Mouse (Mus musculus): Measurements from ENCODE around the gene Foxc2. TPM values are rescaled to one million over a fixed set of nuclear protein-coding genes. Genes with fewer than 3 reads are reported as not detected.

The Foxc2 gene
- polyA plus RNA-seq, 1 experiment from 2014 or later, result 6.4 TPM

GRCm38 (mm10) chr8:121088871-121089630 lies 26.9 kb upstream of the Foxc2 start:
- Histone ChIP-seq H3K27ac (replicated peaks in 1 of 2; ENCODE audit: control insufficient read depth in 1 of 2, insufficient read depth in 1 of 2, low read depth in 2 of 2, low read length in 2 of 2) (no peak overlapping the region), H3K9ac (ENCODE audit: low read length) (no peak overlapping the region; the same call in 1 of the 2 replicates)
- ATAC-seq (ENCODE audit: insufficient number of reproducible peaks, insufficient read depth, low FRiP score, low read depth), result no peak

GRCm38 (mm10) chr8:121089631-121090380 lies 26.2 kb upstream of the Foxc2 start:
- no peaks in the 10 kb centered on the region for H3K9me3 ChIP-seq (ENCODE audit: control insufficient read depth, low read length)
- no peak overlapping the region for H3K4me3 ChIP-seq (ENCODE audit: control insufficient read depth in 1 of 2, insufficient read depth in 1 of 2, low read depth in 1 of 2, low read length in 2 of 2)
- no peak overlapping the region for H3K4me2 ChIP-seq (ENCODE audit: low read length)
- H3K36me3 ChIP-seq (ENCODE audit: control insufficient read depth, insufficient read depth, low read length), result no peaks in the 10 kb centered on the region
- no peak overlapping the region; the same call in 1 of the 2 replicates for H3K9ac ChIP-seq (ENCODE audit: low read length)
- peaks cover 90% of the 10 kb centered on the region for H3K27me3 ChIP-seq (ENCODE audit: control insufficient read depth, insufficient read depth, low read length)
- H3K27ac ChIP-seq (replicated peaks in 1 of 2; ENCODE audit: control insufficient read depth in 1 of 2, insufficient read depth in 1 of 2, low read depth in 2 of 2, low read length in 2 of 2), result no peak overlapping the region
- no peak for ATAC-seq (ENCODE audit: insufficient number of reproducible peaks, insufficient read depth, low FRiP score, low read depth)
- 8% methylated on average over 32 of the region's 32 CpGs for WGBS
- H3K4me1 ChIP-seq (ENCODE audit: control insufficient read depth in 2 of 2, insufficient read depth in 2 of 2, low read length in 2 of 2), result peaks cover 0 to 7% of the 10 kb centered on the region in 2 experiments; a peak in 3 of 4 replicates

More at GRCm38 (mm10) chr8:121088871-121089630, 26.9 kb upstream of the Foxc2 start:
- H3K4me1 ChIP-seq (ENCODE audit: control insufficient read depth in 2 of 2, insufficient read depth in 2 of 2, low read length in 2 of 2), result peaks cover 0 to 11% of the 10 kb centered on the region in 2 experiments; a peak in 3 of 4 replicates
- H3K36me3 ChIP-seq (ENCODE audit: control insufficient read depth, insufficient read depth, low read length), result no peaks in the 10 kb centered on the region
- no peak overlapping the region for H3K4me2 ChIP-seq (ENCODE audit: low read length)
- no peaks in the 10 kb centered on the region for H3K9me3 ChIP-seq (ENCODE audit: control insufficient read depth, low read length)
- 2% methylated on average over 37 of the region's 40 CpGs for WGBS
- H3K27me3 ChIP-seq (ENCODE audit: control insufficient read depth, insufficient read depth, low read length), result peaks cover 97% of the 10 kb centered on the region
- H3K4me3 ChIP-seq (ENCODE audit: control insufficient read depth in 1 of 2, insufficient read depth in 1 of 2, low read depth in 1 of 2, low read length in 2 of 2), result peak overlapping the region in 1 of 2 experiments; percentile 21; a peak in 2 of 4 replicates

- Histone ChIP-seq H3K27ac (replicated peaks in 1 of 2; ENCODE audit: control insufficient read depth in 1 of 2, insufficient read depth in 1 of 2, low read depth in 2 of 2, low read length in 2 of 2) (no peak overlapping the region), H3K9ac (ENCODE audit: low read length) (no peak overlapping the region), H3K9me3 (ENCODE audit: control insufficient read depth, low read length) (no peaks in the 10 kb centered on the region), H3K4me2 (ENCODE audit: low read length) (no peak overlapping the region), H3K27me3 (ENCODE audit: control insufficient read depth, insufficient read depth, low read length) (peaks cover 85% of the 10 kb centered on the region), H3K36me3 (ENCODE audit: control insufficient read depth, insufficient read depth, low read length) (no peaks in the 10 kb centered on the region), H3K4me3 (ENCODE audit: control insufficient read depth in 1 of 2, insufficient read depth in 1 of 2, low read depth in 1 of 2, low read length in 2 of 2) (no peak overlapping the region), H3K4me1 (ENCODE audit: control insufficient read depth in 2 of 2, insufficient read depth in 2 of 2, low read length in 2 of 2) (peaks cover 0 to 5% of the 10 kb centered on the region in 2 experiments; a peak in 1 of 4 replicates)
- ATAC-seq (ENCODE audit: insufficient number of reproducible peaks, insufficient read depth, low FRiP score, low read depth), result no peak
- 0% methylated on average over 1 of the region's 1 CpGs for WGBS
These were observed 25.3 kb upstream of the Foxc2 start for GRCm38 (mm10) chr8:121090716-121091115.

- Histone ChIP-seq H3K4me1 (ENCODE audit: control insufficient read depth in 2 of 2, insufficient read depth in 2 of 2, low read length in 2 of 2) (peaks cover 0 to 5% of the 10 kb centered on the region in 2 experiments; a peak in 1 of 4 replicates), H3K4me3 (ENCODE audit: control insufficient read depth in 1 of 2, insufficient read depth in 1 of 2, low read depth in 1 of 2, low read length in 2 of 2) (no peak overlapping the region), H3K27me3 (ENCODE audit: control insufficient read depth, insufficient read depth, low read length) (peaks cover 75% of the 10 kb centered on the region), H3K9me3 (ENCODE audit: control insufficient read depth, low read length) (no peaks in the 10 kb centered on the region), H3K27ac (replicated peaks in 1 of 2; ENCODE audit: control insufficient read depth in 1 of 2, insufficient read depth in 1 of 2, low read depth in 2 of 2, low read length in 2 of 2) (no peak overlapping the region), H3K9ac (ENCODE audit: low read length) (peak overlapping the region; percentile 28; the same call in 1 of the 2 replicates), H3K36me3 (ENCODE audit: control insufficient read depth, insufficient read depth, low read length) (peaks cover 3% of the 10 kb centered on the region), H3K4me2 (ENCODE audit: low read length) (no peak overlapping the region)
- WGBS, result 23% methylated on average over 6 of the region's 6 CpGs
- no peak for ATAC-seq (ENCODE audit: insufficient number of reproducible peaks, insufficient read depth, low FRiP score, low read depth)
These were observed 23.8 kb upstream of the Foxc2 start for GRCm38 (mm10) chr8:121092141-121092540.

DNA sequence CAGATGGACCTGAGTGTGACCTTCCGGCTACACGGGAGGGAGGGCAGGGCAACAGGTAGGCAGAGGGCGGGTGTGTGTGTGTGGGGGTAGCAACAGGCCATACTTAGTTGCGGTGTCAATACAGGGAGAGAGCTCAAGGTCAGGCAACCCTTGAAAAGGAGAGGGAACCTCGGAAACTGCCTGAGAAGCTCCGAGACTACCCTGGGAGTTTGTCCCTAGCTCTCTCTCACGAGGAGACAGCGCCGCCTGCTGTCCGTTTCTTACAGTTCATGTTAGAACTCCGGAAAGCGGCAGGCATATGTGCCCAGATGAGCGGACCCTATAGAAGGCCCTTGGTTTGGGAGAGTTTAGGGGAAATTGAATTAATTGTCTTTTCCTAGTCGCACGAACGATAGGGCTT lies 23.3 kb upstream of the Foxc2 start:
- WGBS, result 0% methylated on average over 16 of the region's 16 CpGs
- Histone ChIP-seq H3K27me3 (ENCODE audit: control insufficient read depth, insufficient read depth, low read length) (peaks cover 70% of the 10 kb centered on the region), H3K36me3 (ENCODE audit: control insufficient read depth, insufficient read depth, low read length) (peaks cover 8% of the 10 kb centered on the region), H3K9me3 (ENCODE audit: control insufficient read depth, low read length) (no peaks in the 10 kb centered on the region), H3K4me1 (ENCODE audit: control insufficient read depth in 2 of 2, insufficient read depth in 2 of 2, low read length in 2 of 2) (peaks cover 0 to 5% of the 10 kb centered on the region in 2 experiments; a peak in 1 of 4 replicates), H3K4me2 (ENCODE audit: low read length) (no peak overlapping the region), H3K27ac (replicated peaks in 1 of 2; ENCODE audit: control insufficient read depth in 1 of 2, insufficient read depth in 1 of 2, low read depth in 2 of 2, low read length in 2 of 2) (no peak overlapping the region), H3K4me3 (ENCODE audit: control insufficient read depth in 1 of 2, insufficient read depth in 1 of 2, low read depth in 1 of 2, low read length in 2 of 2) (no peak overlapping the region), H3K9ac (ENCODE audit: low read length) (peak overlapping the region; percentile 28; the same call in 1 of the 2 replicates)
- peak; percentile 27; the same call in 1 of the 2 replicates for ATAC-seq (ENCODE audit: insufficient number of reproducible peaks, insufficient read depth, low FRiP score, low read depth)

DNA sequence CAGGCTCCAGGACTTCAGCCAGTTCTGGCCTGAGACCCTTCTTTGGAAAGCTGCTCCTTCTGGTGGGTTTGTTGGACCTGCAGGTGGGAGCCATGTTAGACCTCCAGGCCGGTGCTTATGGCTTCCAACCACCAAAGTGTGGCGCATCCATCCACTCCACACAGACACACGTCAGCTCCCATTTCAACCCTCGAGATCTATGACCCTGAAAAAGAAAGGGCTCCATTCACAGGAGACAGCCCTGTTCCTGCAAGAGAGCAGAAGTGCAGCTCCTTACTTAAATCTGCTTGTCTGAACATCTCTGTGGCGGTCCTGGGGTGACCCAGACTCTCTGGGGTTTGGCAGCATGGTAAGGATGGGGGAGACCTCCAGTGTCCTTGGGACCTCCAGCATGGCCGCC lies 22.5 kb upstream of the Foxc2 start:
- 62% methylated on average over 6 of the region's 6 CpGs for WGBS
- Histone ChIP-seq H3K9me3 (ENCODE audit: control insufficient read depth, low read length) (no peaks in the 10 kb centered on the region), H3K4me2 (ENCODE audit: low read length) (no peak overlapping the region), H3K27ac (replicated peaks in 1 of 2; ENCODE audit: control insufficient read depth in 1 of 2, insufficient read depth in 1 of 2, low read depth in 2 of 2, low read length in 2 of 2) (no peak overlapping the region), H3K9ac (ENCODE audit: low read length) (no peak overlapping the region), H3K36me3 (ENCODE audit: control insufficient read depth, insufficient read depth, low read length) (peaks cover 17% of the 10 kb centered on the region), H3K27me3 (ENCODE audit: control insufficient read depth, insufficient read depth, low read length) (peaks cover 61% of the 10 kb centered on the region), H3K4me3 (ENCODE audit: control insufficient read depth in 1 of 2, insufficient read depth in 1 of 2, low read depth in 1 of 2, low read length in 2 of 2) (no peak overlapping the region), H3K4me1 (ENCODE audit: control insufficient read depth in 2 of 2, insufficient read depth in 2 of 2, low read length in 2 of 2) (peaks cover 0 to 5% of the 10 kb centered on the region in 2 experiments; a peak in 1 of 4 replicates)
- no peak for ATAC-seq (ENCODE audit: insufficient number of reproducible peaks, insufficient read depth, low FRiP score, low read depth)

- Histone ChIP-seq H3K4me2 (ENCODE audit: low read length) (no peak overlapping the region), H3K4me3 (ENCODE audit: control insufficient read depth in 1 of 2, insufficient read depth in 1 of 2, low read depth in 1 of 2, low read length in 2 of 2) (no peak overlapping the region), H3K9me3 (ENCODE audit: control insufficient read depth, low read length) (no peaks in the 10 kb centered on the region), H3K9ac (ENCODE audit: low read length) (no peak overlapping the region), H3K36me3 (ENCODE audit: control insufficient read depth, insufficient read depth, low read length) (peaks cover 61% of the 10 kb centered on the region), H3K27me3 (ENCODE audit: control insufficient read depth, insufficient read depth, low read length) (peaks cover 5% of the 10 kb centered on the region; the same call in 1 of the 2 replicates), H3K4me1 (ENCODE audit: control insufficient read depth in 2 of 2, insufficient read depth in 2 of 2, low read length in 2 of 2) (peaks cover 3 to 23% of the 10 kb centered on the region in 2 experiments; a peak in 3 of 4 replicates), H3K27ac (replicated peaks in 1 of 2; ENCODE audit: control insufficient read depth in 1 of 2, insufficient read depth in 1 of 2, low read depth in 2 of 2, low read length in 2 of 2) (no peak overlapping the region)
- ATAC-seq (ENCODE audit: insufficient number of reproducible peaks, insufficient read depth, low FRiP score, low read depth), result peak; percentile 41; the same call in 1 of the 2 replicates
- 42% methylated on average over 17 of the region's 17 CpGs for WGBS
These were observed 11.7 kb upstream of the Foxc2 start for GRCm38 (mm10) chr8:121104049-121104818.

All from heart, embryonic 14.5 days (tissue).